Mouse (Mus musculus): ENCODE data around the gene Ptov1. TPM values are rescaled to one million over a fixed set of nuclear protein-coding genes. Genes with fewer than 3 reads are reported as not detected.
"Not testable (repeated sequence)": the region's sequence is repeated elsewhere in the genome, so short reads cannot be mapped to it uniquely, and the experiment has no call there.

Gene Ptov1
- polyA plus RNA-seq, 1 experiment from 2014 or later, result 316 TPM

DNA sequence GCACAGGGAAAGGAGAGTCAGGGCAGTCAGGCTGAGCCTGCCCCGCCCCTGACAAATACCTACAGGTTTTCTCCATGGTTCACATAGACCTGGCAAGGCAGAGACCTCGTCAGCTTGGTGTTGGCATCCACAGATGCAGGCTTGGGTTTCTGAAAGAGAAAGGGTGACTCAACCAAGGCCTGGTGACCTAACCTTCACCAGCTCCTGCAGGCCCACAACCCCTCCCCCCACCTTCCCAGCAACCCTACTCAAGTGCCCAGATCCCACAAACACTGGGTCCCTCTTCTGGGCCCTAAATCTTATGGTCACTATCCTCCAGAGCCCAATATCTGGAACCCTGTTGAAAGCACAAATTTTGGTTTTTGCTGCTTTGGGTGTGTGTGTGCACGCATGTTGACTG is 13.4 kb upstream of the Ptov1 start:
- H3K27me3 ChIP-seq (ENCODE audit: insufficient read depth, poor library complexity, severe bottlenecking), result no peaks in the 10 kb centered on the region
- H3K27ac ChIP-seq, result no peak overlapping the region
- 89% methylated on average over 3 of the region's 3 CpGs for WGBS

DNA sequence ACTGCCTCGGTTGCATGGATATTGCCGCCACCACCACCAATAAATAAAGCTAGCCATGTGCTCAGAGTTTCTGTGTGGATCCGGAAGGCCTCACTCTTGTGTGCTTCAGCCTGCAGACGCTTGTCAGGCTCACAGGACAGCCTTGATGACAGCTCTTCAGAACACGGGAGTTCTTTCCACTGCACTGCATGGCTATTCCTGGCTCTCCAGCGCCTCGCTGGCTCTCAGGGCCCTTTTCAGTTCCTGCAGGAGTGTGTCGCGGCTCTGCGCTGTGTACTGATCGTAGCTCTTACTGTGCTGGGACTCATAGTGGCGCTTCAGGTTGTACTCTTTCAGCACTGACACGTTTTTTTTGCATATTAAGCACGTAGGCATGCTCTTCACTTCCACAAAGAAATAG is 8.2 kb upstream of the Ptov1 start:
- no peaks in the 10 kb centered on the region for H3K9me3 ChIP-seq
- H3K4me3 ChIP-seq, result peak overlapping the region; percentile 16; the same call in 1 of the 2 replicates
- WGBS, result 63% methylated on average over 14 of the region's 14 CpGs
- H3K27me3 ChIP-seq (ENCODE audit: insufficient read depth, poor library complexity, severe bottlenecking), result no peaks in the 10 kb centered on the region
- H3K36me3 ChIP-seq, result peaks cover 72% of the 10 kb centered on the region
- H3K4me1 ChIP-seq, result peaks cover 27% of the 10 kb centered on the region
- H3K27ac ChIP-seq, result peak overlapping the region; percentile 72; the same call in 1 of the 2 replicates
- DNase-seq (ENCODE audit: low spot score), result no peak

More for the DNA sequence above, 13.4 kb upstream of the Ptov1 start:
- H3K4me1 ChIP-seq, result peaks cover 15% of the 10 kb centered on the region
- H3K36me3 ChIP-seq, result peaks cover 87% of the 10 kb centered on the region
- no peak for DNase-seq (ENCODE audit: low spot score)
- no peak overlapping the region for H3K4me3 ChIP-seq
- no peaks in the 10 kb centered on the region for H3K9me3 ChIP-seq

DNA sequence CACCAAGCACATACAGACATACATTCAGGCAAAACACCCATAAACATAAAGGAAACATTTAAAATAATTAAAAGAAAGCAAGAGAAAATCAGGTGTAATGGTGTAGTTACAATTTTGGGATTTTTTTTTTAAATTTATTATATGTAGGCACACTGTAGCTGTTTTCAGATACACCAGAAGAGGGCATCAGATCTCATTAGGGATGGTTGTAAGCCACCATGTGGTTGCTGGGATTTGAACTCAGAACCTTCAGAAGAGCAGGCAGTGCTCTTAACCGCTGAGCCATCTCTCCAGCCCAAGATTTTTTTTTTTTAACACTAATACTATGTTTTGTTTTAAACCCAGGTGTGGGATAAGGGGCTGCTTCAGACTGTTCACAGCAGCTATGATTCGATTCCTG is 2.2 kb upstream of the Ptov1 start:
- not testable (repeated sequence) for H3K27me3 ChIP-seq (ENCODE audit: insufficient read depth, poor library complexity, severe bottlenecking); H3K9me3 ChIP-seq; H3K27ac ChIP-seq; H3K4me3 ChIP-seq; DNase-seq (ENCODE audit: low spot score)
- Histone ChIP-seq H3K4me1 (peaks cover 42% of the 10 kb centered on the region), H3K36me3 (peaks cover 15% of the 10 kb centered on the region)
- 87% methylated on average over 2 of the region's 2 CpGs for WGBS

DNA sequence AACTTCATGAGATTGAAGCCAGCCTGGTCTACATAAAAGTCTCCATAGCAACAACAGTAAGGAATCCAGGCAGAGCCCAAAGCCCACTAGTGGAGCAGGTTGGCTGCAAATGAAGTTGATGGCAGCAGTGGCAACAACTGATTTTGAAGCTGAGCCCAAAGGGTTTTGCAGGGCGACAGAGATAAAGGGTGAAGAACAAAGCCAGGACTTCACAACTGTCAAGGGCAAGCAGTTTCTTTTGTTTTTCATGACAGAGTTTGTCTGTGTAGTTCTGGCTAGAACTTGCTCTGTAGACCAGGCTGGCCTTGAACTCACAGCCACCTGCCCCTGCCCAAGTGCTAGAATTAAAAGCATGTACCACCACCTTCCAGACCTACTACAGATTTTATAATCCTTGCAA is 1.6 kb upstream of the Ptov1 start:
- Histone ChIP-seq H3K27me3 (ENCODE audit: insufficient read depth, poor library complexity, severe bottlenecking) (no peaks in the 10 kb centered on the region), H3K4me3 (no peak overlapping the region), H3K9me3 (no peaks in the 10 kb centered on the region), H3K27ac (no peak overlapping the region), H3K4me1 (peaks cover 48% of the 10 kb centered on the region), H3K36me3 (peaks cover 16% of the 10 kb centered on the region)
- 72% methylated on average over 1 of the region's 1 CpGs for WGBS
- no peak for DNase-seq (ENCODE audit: low spot score)

DNA sequence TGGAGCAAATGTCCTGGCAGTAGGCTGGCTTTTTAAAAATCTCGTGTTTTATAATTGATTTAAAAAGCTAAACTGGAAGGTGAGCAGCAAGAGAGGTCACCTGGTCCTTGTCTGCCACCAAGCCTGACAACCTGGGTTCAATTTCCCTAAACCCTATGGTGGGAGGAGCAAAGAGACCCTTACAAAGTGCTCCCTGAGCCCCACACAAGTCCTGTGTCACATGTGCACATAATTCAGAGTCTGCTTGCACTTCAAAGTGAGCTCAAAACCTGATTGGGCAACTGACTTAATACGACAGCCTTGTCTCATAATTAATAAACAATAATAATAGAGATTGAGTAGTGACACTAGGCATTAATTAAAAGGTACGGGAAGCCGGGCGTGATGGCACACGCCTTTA is 1.0 kb upstream of the Ptov1 start:
- peaks cover 17% of the 10 kb centered on the region for H3K36me3 ChIP-seq
- no peaks in the 10 kb centered on the region for H3K9me3 ChIP-seq
- peak overlapping the region; percentile 89 for H3K4me3 ChIP-seq
- 81% methylated on average over 6 of the region's 6 CpGs for WGBS
- peak overlapping the region; percentile 97 for H3K27ac ChIP-seq
- H3K4me1 ChIP-seq, result peaks cover 53% of the 10 kb centered on the region
- no peak for DNase-seq (ENCODE audit: low spot score)
- no peaks in the 10 kb centered on the region for H3K27me3 ChIP-seq (ENCODE audit: insufficient read depth, poor library complexity, severe bottlenecking)

DNA sequence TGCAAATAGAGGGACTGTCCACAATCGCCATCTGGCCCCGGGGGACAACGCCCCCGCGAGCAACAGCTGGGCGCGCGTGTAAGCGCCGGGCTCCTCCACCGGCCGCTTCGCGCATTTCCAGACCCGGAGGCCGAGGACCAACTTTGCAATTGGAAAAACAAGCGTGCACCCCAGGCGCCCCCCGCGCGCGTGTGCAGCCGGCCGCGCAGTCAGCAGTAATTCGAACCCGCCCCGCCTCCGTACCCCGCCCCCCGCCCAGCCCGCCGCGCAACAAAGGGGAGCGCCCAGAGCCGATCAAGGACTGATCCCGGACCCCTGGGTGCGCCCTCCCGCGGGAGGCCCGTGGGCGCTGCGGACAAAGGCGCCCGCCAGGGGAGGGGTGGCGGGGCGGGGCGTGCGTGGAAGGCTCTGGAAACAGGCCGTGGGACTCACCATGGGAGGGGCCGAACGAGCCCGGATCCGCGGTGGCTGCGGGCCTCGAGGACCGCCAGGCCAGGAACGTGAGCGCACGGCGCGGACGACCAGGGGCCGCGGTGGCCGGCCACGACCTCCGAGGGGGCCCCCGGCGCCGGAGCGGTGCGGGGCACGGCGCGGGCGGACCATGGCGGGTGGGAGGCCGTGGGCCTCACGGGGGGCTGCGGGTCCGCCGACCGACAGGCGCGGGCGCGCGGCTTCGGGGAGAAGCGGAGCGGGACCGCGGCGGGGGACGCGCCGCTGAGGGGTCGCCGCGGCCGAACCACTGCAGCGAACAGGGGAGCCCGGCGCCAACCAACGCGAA is 480 bp downstream of the Ptov1 start:
- Histone ChIP-seq H3K4me3 (peak overlapping the region; percentile 89), H3K27ac (peak overlapping the region; percentile 97), H3K36me3 (peaks cover 29% of the 10 kb centered on the region), H3K4me1 (peaks cover 67% of the 10 kb centered on the region), H3K9me3 (no peaks in the 10 kb centered on the region), H3K27me3 (ENCODE audit: insufficient read depth, poor library complexity, severe bottlenecking) (no peaks in the 10 kb centered on the region)
- under 1% methylated on average over 100 of the region's 108 CpGs for WGBS
- DNase-seq (ENCODE audit: low spot score), result peak; percentile 88

DNA sequence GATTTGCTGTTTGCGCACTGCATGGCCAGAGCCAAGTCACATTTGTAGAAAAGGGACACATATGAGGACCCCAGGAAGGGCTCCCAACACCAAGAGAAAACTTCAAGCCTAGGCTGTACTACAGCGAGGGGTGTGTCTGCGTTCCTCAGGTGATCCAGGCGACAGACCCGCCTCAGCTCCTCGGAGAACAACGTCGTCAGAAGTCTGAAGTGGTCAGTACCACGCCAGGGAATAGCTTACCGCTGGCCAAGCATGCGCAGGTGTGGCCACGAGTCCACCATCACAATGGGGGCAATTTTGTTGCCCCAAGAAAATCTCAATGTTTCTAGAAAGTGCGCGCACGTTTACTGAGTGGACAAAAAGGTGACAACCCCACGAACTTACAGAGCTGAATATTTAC is 1.1 kb downstream of the Ptov1 start:
- no peaks in the 10 kb centered on the region for H3K9me3 ChIP-seq
- no peaks in the 10 kb centered on the region for H3K27me3 ChIP-seq (ENCODE audit: insufficient read depth, poor library complexity, severe bottlenecking)
- WGBS, result 9% methylated on average over 16 of the region's 16 CpGs
- H3K4me1 ChIP-seq, result peaks cover 64% of the 10 kb centered on the region
- peak overlapping the region; percentile 97 for H3K27ac ChIP-seq
- H3K4me3 ChIP-seq, result peak overlapping the region; percentile 89
- H3K36me3 ChIP-seq, result peaks cover 36% of the 10 kb centered on the region
- no peak for DNase-seq (ENCODE audit: low spot score)

DNA sequence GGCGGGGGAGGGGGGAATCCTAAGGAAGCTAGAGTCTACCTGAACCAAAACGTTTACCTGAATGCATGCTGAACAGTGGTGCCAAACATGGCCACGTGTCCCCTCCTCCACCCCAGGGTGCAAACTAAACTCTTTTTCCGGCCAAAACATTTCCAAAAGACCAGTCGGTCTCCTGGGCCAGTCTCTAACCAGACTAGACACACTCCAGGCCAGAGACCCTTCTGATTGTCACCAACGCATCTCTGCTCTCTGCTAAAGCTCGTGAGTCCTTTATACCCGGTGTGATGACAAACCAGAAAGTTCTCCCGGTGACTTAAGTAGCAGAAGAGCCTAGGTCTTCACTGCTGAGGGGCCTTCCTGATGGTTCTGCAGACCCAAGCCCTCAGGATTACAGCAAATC is 1.8 kb downstream of the Ptov1 start:
- WGBS, result 55% methylated on average over 9 of the region's 9 CpGs
- Histone ChIP-seq H3K4me1 (peaks cover 60% of the 10 kb centered on the region), H3K27me3 (ENCODE audit: insufficient read depth, poor library complexity, severe bottlenecking) (no peaks in the 10 kb centered on the region), H3K4me3 (peak overlapping the region; percentile 89), H3K27ac (peak overlapping the region; percentile 97), H3K9me3 (no peaks in the 10 kb centered on the region), H3K36me3 (peaks cover 42% of the 10 kb centered on the region)
- no peak for DNase-seq (ENCODE audit: low spot score)

DNA sequence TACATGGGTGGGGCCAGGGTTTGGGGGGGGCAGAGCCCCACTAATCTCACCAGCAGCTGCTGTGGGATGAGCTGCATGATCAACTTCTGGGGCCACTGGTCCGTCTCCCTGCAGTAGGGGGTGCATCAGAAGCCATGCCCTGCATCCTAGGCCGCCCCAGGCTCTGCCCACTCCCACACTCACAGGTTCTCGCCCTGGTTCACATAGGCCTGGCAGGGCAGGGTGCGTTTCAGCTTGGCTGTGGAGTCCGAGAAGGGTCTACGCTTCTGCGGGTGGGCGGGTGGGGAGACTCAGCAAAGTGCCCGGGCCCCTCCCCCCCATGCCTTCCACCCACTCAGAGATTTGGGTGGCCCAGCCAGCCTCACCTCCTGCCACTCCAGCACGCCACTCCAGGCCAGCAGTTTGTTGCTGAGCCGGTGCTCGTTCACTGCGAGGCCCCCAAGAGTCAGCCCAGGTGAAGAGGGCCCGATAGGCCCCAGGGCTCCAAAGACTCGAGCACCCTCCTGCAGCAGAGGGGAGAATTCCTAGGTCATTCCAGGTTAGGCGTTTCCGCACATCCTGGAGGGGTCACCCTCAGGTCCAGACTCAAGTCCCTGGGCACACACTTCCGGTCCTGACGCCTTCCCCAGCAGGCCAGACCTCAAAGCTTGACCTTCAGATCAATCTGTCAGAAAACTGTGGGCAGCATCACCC is 2.4 kb downstream of the Ptov1 start:
- Histone ChIP-seq H3K9me3 (no peaks in the 10 kb centered on the region), H3K4me1 (peaks cover 57% of the 10 kb centered on the region), H3K4me3 (peak overlapping the region; percentile 89), H3K27me3 (ENCODE audit: insufficient read depth, poor library complexity, severe bottlenecking) (no peaks in the 10 kb centered on the region), H3K36me3 (peaks cover 49% of the 10 kb centered on the region), H3K27ac (peak overlapping the region; percentile 97)
- DNase-seq (ENCODE audit: low spot score), result no peak
- WGBS, result 66% methylated on average over 19 of the region's 19 CpGs

DNA sequence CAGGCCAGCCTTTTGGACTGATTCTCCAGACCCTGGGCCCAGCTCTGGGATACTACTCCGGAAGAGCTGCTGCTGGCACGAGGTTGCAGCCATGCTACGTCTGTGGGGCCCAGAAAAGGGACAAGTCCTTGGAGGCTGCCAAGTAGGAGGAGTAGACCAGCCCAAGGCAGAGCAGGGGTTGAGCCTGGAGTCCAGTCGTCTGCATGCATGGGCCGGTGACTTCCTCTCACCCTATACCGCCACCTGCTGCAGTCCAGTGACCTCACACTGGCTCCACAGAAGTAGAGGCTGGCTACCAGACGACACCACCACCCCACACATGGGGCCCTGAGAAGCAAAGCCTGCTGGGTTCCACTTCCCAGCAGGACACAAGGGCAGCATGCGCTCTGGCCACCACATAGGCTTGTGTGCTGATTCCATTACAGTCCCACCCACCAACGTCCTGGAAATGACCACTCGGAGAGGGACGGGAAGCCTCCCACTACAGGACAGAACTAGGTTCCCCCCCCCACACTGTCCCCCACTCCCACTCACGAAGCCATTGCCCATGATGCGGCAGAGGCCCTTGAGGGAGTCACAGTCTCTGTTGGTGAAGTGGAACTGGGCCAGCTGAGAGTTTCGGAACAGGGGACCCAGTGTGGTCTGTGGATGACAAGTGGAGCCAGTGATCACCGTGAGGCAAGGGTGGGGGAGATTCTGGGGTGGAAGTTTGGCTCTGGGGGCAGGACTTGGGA is 3.1 kb downstream of the Ptov1 start:
- Histone ChIP-seq H3K27ac (peak overlapping the region; percentile 97), H3K4me1 (peaks cover 60% of the 10 kb centered on the region), H3K4me3 (peak overlapping the region; percentile 89), H3K36me3 (peaks cover 56% of the 10 kb centered on the region), H3K9me3 (no peaks in the 10 kb centered on the region), H3K27me3 (ENCODE audit: insufficient read depth, poor library complexity, severe bottlenecking) (no peaks in the 10 kb centered on the region)
- DNase-seq (ENCODE audit: low spot score), result no peak
- WGBS, result 63% methylated on average over 15 of the region's 15 CpGs

DNA sequence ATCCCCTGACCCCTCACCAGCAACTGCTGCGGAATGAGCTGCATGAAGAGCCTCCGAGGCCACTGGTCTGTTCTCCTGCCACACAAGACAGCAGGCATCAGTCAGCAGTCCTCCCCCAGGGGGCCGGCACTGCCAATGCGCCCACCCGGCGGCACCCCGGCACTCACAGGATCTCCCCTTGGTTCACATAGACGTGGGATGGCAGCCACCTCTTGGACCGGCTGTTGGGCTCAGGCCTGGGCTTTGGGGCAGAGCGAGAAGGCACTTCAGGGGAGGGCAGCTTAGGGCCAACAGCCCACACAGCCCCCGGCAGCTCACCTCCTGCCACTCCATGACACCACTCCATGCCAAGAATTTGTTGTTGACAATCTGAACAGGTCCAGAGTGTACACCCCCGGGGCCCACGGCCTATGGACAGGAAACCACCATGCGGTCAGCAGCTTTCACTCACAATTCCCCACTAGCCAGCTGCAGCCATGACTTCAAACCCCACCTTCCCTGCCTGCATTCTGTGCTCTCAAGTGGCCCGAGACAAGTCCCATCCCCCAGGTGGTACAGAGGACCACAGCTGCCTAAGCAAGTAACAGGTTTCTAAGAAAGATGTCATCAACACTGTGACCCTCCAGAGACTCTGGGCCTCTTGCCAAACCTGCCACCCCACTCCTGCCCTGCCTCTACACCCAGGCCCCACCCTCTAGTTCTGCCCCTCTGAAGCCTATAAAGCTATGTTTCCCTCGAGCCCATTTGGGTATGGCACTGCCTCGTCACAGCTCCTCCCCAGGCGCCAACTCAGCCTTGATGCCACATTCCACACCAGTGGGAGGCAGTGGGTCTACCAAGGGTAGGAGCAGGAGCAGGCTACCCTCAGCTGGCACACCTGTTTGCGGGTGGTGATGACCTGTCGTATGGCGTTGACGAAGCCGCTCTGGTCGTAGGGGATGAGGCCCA is 4.7 kb downstream of the Ptov1 start:
- Histone ChIP-seq H3K36me3 (peaks cover 69% of the 10 kb centered on the region), H3K9me3 (no peaks in the 10 kb centered on the region), H3K4me3 (0 out of 2 replicates have a peak overlapping the region, but pooled peaks have one; percentile 12), H3K4me1 (peaks cover 62% of the 10 kb centered on the region), H3K27ac (no peak overlapping the region), H3K27me3 (ENCODE audit: insufficient read depth, poor library complexity, severe bottlenecking) (no peaks in the 10 kb centered on the region)
- DNase-seq (ENCODE audit: low spot score), result no peak
- WGBS, result 83% methylated on average over 24 of the region's 24 CpGs

DNA sequence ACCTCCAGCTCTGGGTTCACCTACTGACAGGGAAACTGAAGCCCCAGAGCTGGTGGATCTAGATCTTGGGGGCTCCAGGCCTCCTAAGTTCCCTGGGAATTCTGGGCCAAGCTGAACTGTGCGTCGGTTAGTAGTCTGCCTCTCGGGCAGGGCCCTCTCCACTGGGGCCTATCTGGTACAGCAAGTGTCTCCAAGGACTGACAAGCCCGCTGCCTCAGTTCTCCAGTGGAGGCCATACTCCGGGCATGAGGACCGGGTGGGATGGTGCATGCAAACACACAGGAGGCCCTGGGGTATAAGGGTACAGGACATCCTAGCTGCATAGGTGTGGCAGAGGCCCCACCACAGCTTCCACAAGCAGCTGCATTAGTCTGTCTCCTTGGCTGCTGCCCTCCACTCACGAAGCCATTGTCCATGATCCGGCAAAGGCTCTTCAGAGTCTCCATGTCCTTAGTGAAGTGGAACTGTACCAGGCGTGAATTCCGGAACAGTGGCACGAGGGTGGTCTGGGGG is 5.5 kb downstream of the Ptov1 start:
- 89% methylated on average over 11 of the region's 11 CpGs for WGBS
- Histone ChIP-seq H3K27ac (no peak overlapping the region; the same call in 1 of the 2 replicates), H3K4me1 (peaks cover 62% of the 10 kb centered on the region), H3K36me3 (peaks cover 73% of the 10 kb centered on the region), H3K9me3 (no peaks in the 10 kb centered on the region), H3K4me3 (no peak overlapping the region), H3K27me3 (ENCODE audit: insufficient read depth, poor library complexity, severe bottlenecking) (no peaks in the 10 kb centered on the region)
- no peak for DNase-seq (ENCODE audit: low spot score)

All from heart, embryonic 10.5 days (tissue).